9 mouse cellular contexts compared by ENCODE assay signal in genomic region chr19:47412566-47413248, GRCm38 (mm10). TPM values are rescaled to one million over a fixed set of nuclear protein-coding genes. Genes with fewer than 3 reads are reported as not detected.
DNase-seq lines count a peak whose midpoint lies in the region; ATAC-seq lines count a peak whose summit lies in the region.
"Had no signal": no experiment of that assay in that cellular context is flagged by ENCODE, and none has a peak within 500 bp of the region (broad histone marks: within the 10 kb centered on the region; RNA-seq: fewer than 3 reads in every experiment).

No protein-coding gene starts in this region.

- WGBS in hindbrain, embryonic 10.5 days: 66% methylated on average over 11 of the region's 11 CpGs
- 73% methylated on average over 11 of the region's 11 CpGs for WGBS in hindbrain, embryonic 11.5 days

- H3K4me3 ChIP-seq in hindbrain, embryonic 10.5 days: no peak overlapping the region
- H3K4me3 ChIP-seq in hindbrain, embryonic 11.5 days (ENCODE audit: low read depth, low read length): no peak overlapping the region

- no peak for ATAC-seq in hindbrain, embryonic 11.5 days (ENCODE audit: low FRiP score)
- ATAC-seq in inflammation-experienced regulatory T-cells, adult 6 months: peak; percentile 41

- no peak overlapping the region for H3K4me2 ChIP-seq in hindbrain, embryonic 11.5 days (replicated peaks; ENCODE audit: low read depth, low read length)
- H3K4me2 ChIP-seq: hindbrain, embryonic 14.5 days had no signal

- H3K27ac ChIP-seq in hindbrain, embryonic 10.5 days: peak overlapping the region; percentile 70; the same call in 1 of the 2 replicates
- no peak overlapping the region for H3K27ac ChIP-seq in hindbrain, embryonic 11.5 days (ENCODE audit: low read depth, low read length)
- H3K27ac ChIP-seq: hindbrain, embryonic 14.5 days had no signal

- no peaks in the 10 kb centered on the region for H3K27me3 ChIP-seq in hindbrain, embryonic 10.5 days (ENCODE audit: insufficient read depth, poor library complexity, severe bottlenecking)
- H3K27me3 ChIP-seq in hindbrain, embryonic 11.5 days (ENCODE audit: control insufficient read depth, insufficient read depth, low read length): no peaks in the 10 kb centered on the region

- H3K4me1 ChIP-seq in hindbrain, embryonic 10.5 days (replicated peaks): peaks cover 61% of the 10 kb centered on the region
- H3K4me1 ChIP-seq in hindbrain, embryonic 11.5 days (replicated peaks; ENCODE audit: control insufficient read depth, insufficient read depth, low read length): no peaks in the 10 kb centered on the region

- no peak for DNase-seq in hindbrain, embryonic 10.5 days (ENCODE audit: low spot score)
- DNase-seq in hindbrain, embryonic 11.5 days (ENCODE audit: low spot score): no peak
- peak; percentile 19 to 20 for DNase-seq in CD8-positive naive resting alpha-beta T cell, adult 2 months (ENCODE audit: low read depth in 2 of 2, low spot score in 2 of 2)
- peak; percentile 70 for DNase-seq in naive thymus-derived CD4-positive, alpha-beta T cell, adult 2 months (ENCODE audit: low read depth)
- no peak for DNase-seq in left cerebral cortex, adult 18-20 months (ENCODE audit: low spot score in 2 of 2)
- DNase-seq in cerebellum, adult 11-12 months: no peak
- DNase-seq in frontal cortex, adult 2 months (ENCODE audit: extremely low spot score in 1 of 2, low spot score in 1 of 2): no peak

- no peak overlapping the region for H3K9ac ChIP-seq in hindbrain, embryonic 11.5 days (ENCODE audit: low read depth, low read length)
- H3K9ac ChIP-seq: hindbrain, embryonic 14.5 days had no signal

- H3K36me3 ChIP-seq in hindbrain, embryonic 10.5 days: peaks cover 16% of the 10 kb centered on the region; the same call in 1 of the 2 replicates
- H3K36me3 ChIP-seq in hindbrain, embryonic 11.5 days (ENCODE audit: control insufficient read depth, insufficient read depth, low read length): no peaks in the 10 kb centered on the region

- H3K9me3 ChIP-seq in hindbrain, embryonic 10.5 days: 0 out of 2 replicates have a peak, but pooled peaks cover 4% of the 10 kb centered on the region
- H3K9me3 ChIP-seq in hindbrain, embryonic 11.5 days (ENCODE audit: control insufficient read depth, low read length): no peaks in the 10 kb centered on the region

RNA-seq across cellular contexts. Expression of gene Sh3pxd2a, which starts 51.5 kb away (rescaled TPM):
- polyA plus RNA-seq in hindbrain, embryonic 10.5 days (2016; fragmentation: Nextera tagmentation; extraction: Ambion mirVana): 2.7 TPM in 2 replicates
- 5.5 and 6.9 TPM in 2 replicates for polyA plus RNA-seq in hindbrain, embryonic 11.5 days (2014; fragmentation: Nextera tagmentation; extraction: Ambion mirVana)
- under 1 TPM; 0.30 to 0.87 (median 0.54) TPM for polyA plus RNA-seq in inflammation-experienced regulatory T-cells, adult 6 months (2017; shearing (Covaris generic))
- total RNA-seq in left cerebral cortex, adult 18-20 months (2021): 10 to 100 TPM; 31.8 to 32.4 TPM
- polyA plus RNA-seq in frontal cortex, adult 2 months (2012; rRNA removed): 13.2 and 15.0 TPM in 2 replicates

Comparison
In these comparisons a context has a peak if more than half of its experiments do, and no peak if none do; other contexts are left out.
1. DNase-seq: peak in CD8-positive naive resting alpha-beta T cell, adult 2 months (2 of 2) and naive thymus-derived CD4-positive, alpha-beta T cell, adult 2 months (single experiment); none in hindbrain, embryonic 10.5 days (single experiment), hindbrain, embryonic 11.5 days (single experiment), left cerebral cortex, adult 18-20 months (0 of 2), cerebellum, adult 11-12 months (single experiment) and frontal cortex, adult 2 months (0 of 2).